Mouse (Mus musculus) heart, postnatal 0 days (tissue): ENCODE measurements around the gene Glb1l2.

Source experiments
- CTCF ChIP-seq: IDR thresholded peaks from 2 replicates; pipeline ENCODE4 v1.5.1; 2016; ENCODE audit warnings: antibody characterized with exemption, control low read depth, low read depth
- EP300 ChIP-seq: IDR thresholded peaks from 2 replicates; pipeline ENCODE4 v1.6.1; 2016; ENCODE audit warnings: antibody characterized with exemption, low read depth

- TF ChIP-seq CTCF = no peak
- TF ChIP-seq EP300 = no peak
Observed at GRCm38 (mm10) chr9:26733986-26734385, 72.3 kb downstream of the Glb1l2 start.
